Mouse (Mus musculus) adrenal gland, postnatal 14 days (tissue): ENCODE data around the gene Htatip2. TPM values are rescaled to one million over a fixed set of nuclear protein-coding genes. Genes with fewer than 3 reads are reported as not detected.

Experiments used
- DNase-seq: peaks from one replicate; pipeline ENCODE4 v3.0.0; 2021; ENCODE audit warnings: mixed read lengths
- long read RNA-seq, 2 experiments: library from polyadenylated mRNA; stranded (forward); transcript quantifications; one replicate each; pipeline ENCODE4 v2.0.0; 2021
- total RNA-seq: library from RNA; stranded (reverse); gene quantifications from 2 replicates; pipeline ENCODE4 v1.2.3, GENCODE M21; 2021

Gene Htatip2
- 17.8 and 19.6 TPM in 2 replicates for total RNA-seq
- long read RNA-seq, experiment 1, transcript Htatip2-202 (6 exons, 1,338 nt) = major isoform, 17 of 51 reads
- long read RNA-seq, experiment 1, partial matches to known transcripts = 17 of 51 reads
- long read RNA-seq, experiment 1, other reads (novel, unspliced or antisense) = 15 of 51 reads
- long read RNA-seq, experiment 2, transcript Htatip2-202 (6 exons, 1,338 nt) = major isoform, 13 of 30 reads
- long read RNA-seq, experiment 2, partial matches to known transcripts = 10 of 30 reads
- long read RNA-seq, experiment 2, other reads (novel, unspliced or antisense) = 7 of 30 reads

DNA sequence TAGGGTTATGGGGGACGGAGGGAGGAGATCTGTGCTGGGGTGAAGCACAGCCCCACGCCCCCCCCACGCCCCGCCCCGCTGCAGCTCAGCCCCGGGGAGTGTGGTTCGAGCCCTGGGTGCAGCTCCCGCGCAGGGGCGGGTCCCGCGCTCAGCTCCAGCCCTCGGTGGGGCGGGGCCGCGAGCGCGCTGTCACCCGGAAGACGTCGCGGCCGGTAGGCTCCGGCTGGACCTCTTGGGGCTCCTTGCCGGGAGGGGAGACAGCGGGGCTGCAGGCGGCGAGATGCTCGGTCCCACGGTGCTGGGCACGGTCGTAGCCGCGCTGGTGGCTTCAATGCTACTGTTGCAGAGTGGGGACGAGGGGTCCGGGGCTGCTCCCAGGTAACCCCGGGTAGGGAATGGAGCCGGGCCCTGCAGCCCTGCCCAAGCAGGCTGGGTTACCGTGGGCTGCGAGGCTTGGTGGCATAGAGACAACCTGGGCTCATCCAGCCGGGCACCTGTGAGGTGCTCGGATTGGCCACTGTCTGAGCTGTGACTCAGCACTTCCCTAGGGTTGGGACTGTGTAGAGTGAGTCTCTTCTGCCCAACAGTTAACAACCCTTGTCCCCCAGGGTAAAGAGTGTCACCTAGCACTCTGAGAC is at the start of gene Htatip2:
Htatip2 (plus strand) TSS at position 182 of the 638 bp plus-strand sequence.
- peak; percentile 80 for DNase-seq

DNA sequence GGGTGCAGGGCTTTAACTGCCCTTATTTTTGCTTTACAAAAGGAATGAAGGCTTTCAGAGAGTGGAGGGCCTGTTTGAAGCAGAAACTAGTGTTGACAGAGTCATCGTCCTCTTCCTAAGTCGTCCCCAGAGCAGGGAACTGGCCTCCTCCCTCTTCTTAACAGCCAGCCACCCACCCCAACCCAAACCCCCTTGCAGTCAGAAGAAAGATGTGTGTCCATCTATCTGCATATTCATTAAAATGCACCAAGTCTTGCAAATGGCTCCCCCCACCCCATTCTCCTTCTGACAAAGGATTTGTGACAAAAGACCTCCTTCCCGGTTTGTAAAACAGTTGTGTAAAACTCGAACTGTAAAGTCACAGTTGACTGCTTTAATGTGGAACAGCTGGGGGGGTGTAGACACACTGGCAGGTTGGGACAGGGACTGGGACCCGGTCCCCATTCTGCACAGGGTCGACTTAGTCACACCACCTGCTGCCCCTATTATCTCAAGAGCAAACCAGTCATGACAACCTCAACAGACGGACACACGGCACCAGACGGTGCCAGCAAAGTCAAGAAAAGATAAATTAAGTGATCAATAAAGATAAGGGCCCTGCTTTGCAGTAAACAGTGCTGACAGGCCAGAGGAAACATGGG is 49.4 kb upstream of the Htatip2 start:
- DNase-seq = no peak

DNA sequence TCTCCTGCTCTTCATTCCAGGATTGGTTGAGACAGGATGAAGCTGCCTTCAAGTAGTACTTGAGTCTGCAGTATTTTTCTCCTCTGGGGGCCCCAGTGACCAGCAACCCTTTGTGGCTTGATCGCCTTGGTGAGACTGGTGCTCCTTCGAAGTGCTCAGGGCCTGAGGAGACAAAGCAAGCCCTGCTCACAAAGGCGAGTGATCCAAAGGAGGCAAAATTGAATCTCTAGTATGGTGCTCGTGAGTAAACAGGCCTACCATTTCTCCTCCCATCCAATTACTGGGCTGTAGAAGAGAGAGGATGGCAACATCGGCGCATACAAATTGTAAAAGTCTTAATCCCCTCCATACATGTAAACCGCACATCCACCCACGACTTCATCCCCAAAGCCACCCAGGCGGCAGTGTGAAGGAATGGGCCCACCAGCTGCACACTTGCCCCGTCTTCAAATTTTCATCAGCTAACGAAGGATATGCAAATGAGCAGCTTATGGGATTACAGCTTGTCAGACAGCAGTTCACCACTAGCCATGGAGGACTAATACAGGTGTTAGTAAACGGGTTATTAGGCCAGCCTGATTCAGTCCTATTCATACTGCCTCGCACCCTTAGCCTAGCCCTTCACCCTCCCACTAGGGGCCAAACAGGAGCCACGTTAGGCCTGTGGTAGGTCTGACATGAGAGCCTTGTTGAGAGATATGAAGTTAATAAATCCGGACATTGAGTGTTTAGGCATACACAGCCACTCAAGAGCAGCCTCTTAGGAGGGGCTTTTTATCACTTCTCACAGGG is 40.8 kb upstream of the Htatip2 start:
- DNase-seq = no peak

DNA sequence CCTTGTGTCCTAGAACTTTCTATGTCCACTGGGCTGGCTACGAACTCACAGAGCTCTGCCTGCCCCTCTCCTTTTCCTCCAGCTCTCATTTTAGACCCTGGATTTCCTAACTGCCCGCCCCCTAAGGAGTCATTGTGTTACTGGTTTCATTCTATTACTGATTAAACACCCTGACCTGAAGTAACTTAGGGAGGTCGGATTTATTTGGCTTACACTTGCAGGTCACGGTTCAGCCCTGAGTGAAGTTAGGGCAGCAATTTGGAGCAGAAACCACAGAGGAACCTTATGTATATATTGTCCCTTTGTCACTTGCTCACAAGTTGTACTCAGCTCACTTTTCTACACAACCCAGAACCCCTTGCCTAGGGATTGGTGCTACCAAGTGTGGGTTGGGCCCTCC is 24.6 kb upstream of the Htatip2 start:
- DNase-seq = no peak

DNA sequence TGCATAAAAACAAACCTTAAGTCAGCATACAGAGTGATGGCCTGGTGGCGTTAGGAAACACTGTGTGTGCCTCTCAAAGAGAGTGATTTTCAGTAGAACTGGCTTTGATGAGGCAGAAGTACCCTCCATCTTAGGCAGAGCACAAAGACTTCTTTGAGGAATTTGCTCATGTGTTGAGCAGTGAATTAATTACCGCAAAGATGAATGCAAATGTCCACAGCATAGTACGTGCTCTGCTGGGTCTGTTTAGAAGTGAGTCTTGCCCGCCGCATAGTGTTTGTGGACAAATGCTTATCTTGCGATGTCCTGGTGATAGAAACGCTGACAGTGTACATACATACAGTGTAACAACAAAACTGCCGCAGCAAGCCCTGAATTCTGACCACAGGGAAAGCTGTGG is 19.5 kb upstream of the Htatip2 start:
- DNase-seq = no peak

GRCm38 (mm10) chr7:49741474-49741873 is 17.4 kb upstream of the Htatip2 start:
- DNase-seq = no peak

- no peak for DNase-seq
Observed at GRCm38 (mm10) chr7:49741923-49742322, 17.0 kb upstream of the Htatip2 start.

GRCm38 (mm10) chr7:49751148-49751547 is 7.8 kb upstream of the Htatip2 start:
- DNase-seq = peak; percentile 46

DNA sequence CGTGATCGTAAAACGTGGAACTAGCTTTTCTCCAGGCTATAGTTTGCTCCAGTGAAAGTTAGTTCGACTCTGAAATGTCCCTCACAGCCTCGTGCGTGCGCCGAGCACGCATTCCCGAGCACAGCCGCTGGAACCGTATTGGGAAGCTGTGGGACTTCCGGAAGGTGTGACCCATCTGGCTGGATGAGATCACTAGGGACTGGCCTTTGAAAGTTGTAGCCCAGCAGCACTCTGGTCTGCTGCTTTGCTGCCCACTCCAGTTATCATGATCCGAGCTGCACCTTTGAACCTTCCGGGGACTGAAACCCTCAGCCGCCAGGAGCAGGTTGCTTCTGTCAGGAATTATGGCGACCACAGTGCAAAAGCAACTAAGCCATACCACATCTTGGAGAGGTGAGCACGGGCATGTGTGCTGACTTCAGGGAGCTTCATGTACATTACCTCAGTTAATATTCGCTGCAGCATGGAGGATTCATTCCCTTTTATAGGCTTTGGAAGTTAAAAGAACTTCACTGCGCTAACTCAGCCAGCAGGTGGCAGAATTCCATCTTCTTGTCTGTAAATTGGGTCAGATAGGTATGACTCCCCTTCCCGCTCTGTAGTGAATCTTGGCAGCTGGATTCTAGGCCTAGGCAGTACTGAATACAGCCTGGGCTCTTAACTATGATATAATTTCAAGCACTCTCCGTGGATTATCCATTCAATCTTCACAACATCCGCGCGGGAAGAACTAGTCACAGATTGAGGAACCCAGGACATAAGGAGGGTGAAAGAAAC is 6.0 kb upstream of the Htatip2 start:
- peak; percentile 60 for DNase-seq

- DNase-seq = peak; percentile 63
Observed at GRCm38 (mm10) chr7:49754767-49755166, 4.1 kb upstream of the Htatip2 start.

- DNase-seq = peak; percentile 72
Observed at GRCm38 (mm10) chr7:49762605-49763004, 3.7 kb downstream of the Htatip2 start.

GRCm38 (mm10) chr7:49764011-49764716 is 5.2 kb downstream of the Htatip2 start:
- DNase-seq = peak; percentile 51

DNA sequence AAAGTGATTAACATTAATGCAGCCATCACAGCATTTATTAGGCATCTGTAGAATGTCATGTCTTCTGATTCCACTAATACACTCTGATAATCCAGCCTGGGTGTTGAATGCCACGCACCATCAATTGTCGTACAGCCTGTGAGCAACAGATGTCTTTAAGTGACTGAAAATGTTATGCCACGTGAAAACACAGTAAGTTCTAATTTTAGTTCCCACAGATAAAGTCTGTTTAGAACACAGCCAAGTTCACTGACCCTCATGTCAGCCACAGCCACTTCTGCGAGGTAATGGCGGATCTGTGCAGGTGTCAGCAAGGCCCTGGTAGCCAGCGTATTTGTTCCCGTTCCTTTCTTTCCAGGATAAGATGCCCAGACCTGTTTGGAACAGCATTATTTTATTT is 7.3 kb downstream of the Htatip2 start:
- peak; percentile 0 for DNase-seq

DNA sequence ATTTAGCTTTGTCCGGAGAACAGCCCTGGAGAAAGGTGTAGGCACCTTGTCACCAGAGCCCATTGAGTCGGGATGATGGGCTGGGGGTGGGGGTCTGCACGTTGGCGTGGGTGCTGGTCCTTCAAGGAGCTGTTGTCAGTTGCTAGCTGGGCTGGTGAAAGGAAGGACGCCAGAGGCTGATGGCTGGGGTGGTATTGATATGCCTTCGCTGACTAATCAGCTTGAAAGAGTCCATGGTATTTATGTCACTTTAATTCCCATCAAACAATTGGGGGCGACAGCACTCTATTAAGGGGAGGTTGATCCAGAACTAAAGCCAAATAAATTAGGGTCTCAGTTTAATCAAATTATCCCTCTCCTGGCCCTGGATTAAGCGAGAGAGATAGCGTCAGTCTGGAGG is 9.6 kb downstream of the Htatip2 start:
- no peak for DNase-seq

GRCm38 (mm10) chr7:49774396-49774795 is 15.5 kb downstream of the Htatip2 start:
- DNase-seq = no peak

DNA sequence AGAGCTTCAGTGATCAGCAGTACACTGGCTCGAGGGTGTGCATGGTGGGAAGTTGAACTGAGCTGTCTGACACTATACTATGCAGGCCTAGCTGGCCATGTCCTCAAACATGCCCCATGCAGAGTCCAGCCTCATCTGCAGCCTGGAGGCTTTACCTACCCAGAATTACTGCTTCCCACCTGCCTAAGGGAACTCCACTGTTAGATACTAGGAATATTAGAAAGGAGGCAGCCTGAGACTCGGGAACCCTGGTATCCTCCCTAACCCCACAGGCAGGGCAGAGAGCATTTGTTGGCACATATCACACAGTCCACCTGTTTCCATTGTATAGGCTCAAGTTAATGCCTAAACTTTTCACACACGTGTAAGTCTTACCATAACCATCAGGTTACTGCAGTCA is 18.7 kb downstream of the Htatip2 start:
- DNase-seq = no peak

DNA sequence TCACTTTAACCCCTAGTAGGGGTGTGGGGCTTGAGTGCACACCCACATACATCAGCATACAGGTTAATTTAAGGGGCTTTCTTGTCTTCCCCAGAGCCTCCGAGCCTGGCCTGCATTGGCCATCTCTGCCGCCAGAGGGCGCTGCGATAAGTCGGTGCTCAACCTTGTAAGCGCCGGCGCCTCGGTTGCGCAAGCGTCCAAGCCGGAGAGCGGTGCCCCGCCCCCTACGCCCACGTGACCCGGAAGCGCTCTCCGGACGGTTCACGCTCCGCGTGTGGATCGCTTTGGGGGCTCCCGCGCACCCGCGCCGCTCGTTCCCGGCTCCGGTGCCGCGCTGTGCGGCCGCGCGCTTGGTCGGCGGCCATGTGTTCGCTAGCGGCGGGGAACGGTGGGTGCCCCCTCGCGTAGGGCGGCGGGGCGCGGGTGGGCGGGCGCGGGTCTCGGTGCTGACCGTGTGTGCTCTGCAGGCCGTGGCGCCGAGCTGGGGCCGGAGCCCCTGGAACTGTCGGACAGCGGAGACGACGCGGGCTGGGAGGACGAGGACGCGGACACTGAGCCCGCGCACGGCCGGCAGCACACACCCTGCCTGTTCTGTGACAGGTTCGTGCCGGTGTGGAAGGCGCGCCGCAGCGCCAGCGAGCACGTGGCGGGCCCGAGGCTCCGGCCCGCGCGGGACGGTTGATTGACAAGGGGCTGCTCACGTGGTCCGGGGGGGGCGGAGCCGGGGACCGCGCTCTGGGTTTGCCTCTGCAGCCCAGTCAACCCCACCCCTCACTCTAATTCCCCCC is 19.4 kb downstream of the Htatip2 start, which contains the start of gene Prmt3:
Prmt3 (plus strand) TSS at position 233 of the 788 bp plus-strand sequence.
- DNase-seq = peak; percentile 99

DNA sequence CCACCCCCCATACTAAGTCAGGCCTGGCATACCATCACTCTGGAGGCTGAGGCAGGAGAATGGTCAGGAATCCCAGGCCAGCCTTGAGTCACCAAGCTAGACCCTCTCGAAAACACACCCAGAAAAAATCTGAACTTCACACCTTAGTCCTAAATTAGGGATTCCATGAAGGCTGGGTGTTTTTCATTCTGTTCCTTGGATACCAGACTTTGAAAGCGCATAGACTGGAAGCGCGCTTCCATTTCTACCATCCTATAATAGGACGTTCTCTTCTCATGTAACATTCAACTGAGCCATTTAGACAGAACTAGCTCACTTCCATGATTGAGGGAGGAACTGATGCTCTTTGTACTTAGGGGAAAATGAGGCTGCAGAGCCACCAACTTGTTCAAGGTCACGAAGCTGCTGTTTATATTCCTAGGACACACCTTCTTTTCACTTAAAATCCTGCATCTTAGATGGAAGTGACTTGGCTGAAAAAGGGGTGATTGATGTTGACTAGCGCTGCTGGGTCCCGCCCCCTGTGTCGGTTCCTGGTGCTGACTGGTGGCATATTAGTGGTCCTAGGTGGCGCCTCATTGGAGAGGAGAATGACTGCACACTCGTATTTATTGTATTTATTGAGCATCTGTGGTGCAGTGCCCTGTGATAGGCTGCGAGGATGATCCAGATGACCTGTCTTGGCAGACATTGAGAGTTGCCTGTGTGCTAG is 20.1 kb downstream of the Htatip2 start:
- peak; percentile 26 for DNase-seq

DNA sequence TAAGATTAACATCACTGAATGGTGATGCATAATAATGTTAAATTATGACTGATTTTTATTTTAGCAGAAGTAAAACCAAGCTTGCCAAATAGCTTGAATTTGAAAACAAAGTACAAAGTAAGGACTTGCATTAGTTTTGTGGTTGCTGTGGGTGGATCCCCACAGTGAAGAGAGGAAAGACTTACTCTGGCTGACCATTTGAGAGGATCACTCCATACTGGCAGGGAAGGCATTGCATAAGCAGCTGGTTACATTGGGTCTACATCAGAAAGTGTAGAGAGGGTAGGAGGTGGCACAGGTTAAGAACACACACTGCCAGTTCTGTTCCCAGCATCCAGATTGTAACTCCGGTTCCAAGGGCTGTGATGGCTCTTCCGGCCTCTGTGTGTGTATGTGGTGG is 24.1 kb downstream of the Htatip2 start:
- no peak for DNase-seq

GRCm38 (mm10) chr7:49785141-49785540 is 26.2 kb downstream of the Htatip2 start:
- peak; percentile 17 for DNase-seq
